Mouse (Mus musculus) MEL (cell line): Measurements from ENCODE around the gene Arhgef15. TPM values are rescaled to one million over a fixed set of nuclear protein-coding genes. Genes with fewer than 3 reads are reported as not detected.
"Not testable (repeated sequence)": the region's sequence is repeated elsewhere in the genome, so short reads cannot be mapped to it uniquely, and the experiment has no call there.

Source experiments
- DNase-seq: peaks from one replicate; pipeline ENCODE4 v3.0.0; 2011; ENCODE audit warnings: low read depth, low spot score
- H3K27ac ChIP-seq: 2 replicates; pipeline ENCODE4 v1.5.1; 2012; ENCODE audit warnings: low read depth, mild to moderate bottlenecking, control low read depth, low read length, moderate library complexity; ENCODE audit not compliant: control insufficient read depth
- H3K27me3 ChIP-seq, 2 experiments: fragments of 150-350 bp in 1 of 2; sonication (generic) in 1 of 2; 2 replicates each; pipeline ENCODE4 v1.6.1; 2012; ENCODE audit warnings: low read length in 2 of 2, mild to moderate bottlenecking in 2 of 2, improper control_type of control experiment in 1 of 2, moderate library complexity in 1 of 2; ENCODE audit not compliant: insufficient read depth in 2 of 2, control insufficient read depth in 1 of 2
- H3K36me3 ChIP-seq, 2 experiments: 2 replicates each; pipeline ENCODE4 v1.6.1; 2012 to 2014; ENCODE audit warnings: low read length in 2 of 2, improper control_type of control experiment in 1 of 2, inconsistent platforms in 1 of 2, mild to moderate bottlenecking in 1 of 2; ENCODE audit not compliant: insufficient read depth in 2 of 2, control insufficient read depth in 1 of 2
- H3K4me1 ChIP-seq, 2 experiments: fragments of 150-350 bp in 1 of 2; sonication (generic) in 1 of 2; 2 replicates each; pipeline ENCODE4 v1.6.1; 2012; ENCODE audit warnings: low read length in 2 of 2, improper control_type of control experiment in 1 of 2, mild to moderate bottlenecking in 1 of 2; ENCODE audit not compliant: insufficient read depth in 2 of 2, control insufficient read depth in 1 of 2
- H3K4me3 ChIP-seq, 2 experiments: fragments of 150-350 bp in 1 of 2; sonication (generic) in 1 of 2; 2 replicates each; pipeline ENCODE4 v1.5.1; 2012; ENCODE audit warnings: low read depth in 2 of 2, low read length in 2 of 2, mild to moderate bottlenecking in 2 of 2, moderate library complexity in 2 of 2, control low read depth in 1 of 2, improper control_type of control experiment in 1 of 2; ENCODE audit not compliant: control insufficient read depth in 1 of 2, insufficient read depth in 1 of 2
- H3K79me2 ChIP-seq: 2 replicates; pipeline ENCODE4 v1.6.1; 2012; ENCODE audit warnings: mild to moderate bottlenecking, low read length, moderate library complexity; ENCODE audit not compliant: control insufficient read depth, poor library complexity, insufficient read depth
- H3K9ac ChIP-seq: 2 replicates; pipeline ENCODE4 v1.6.1; 2012; ENCODE audit warnings: low read depth, mild to moderate bottlenecking, control low read depth, low read length, moderate library complexity; ENCODE audit not compliant: control insufficient read depth, poor library complexity, severe bottlenecking
- H3K9me3 ChIP-seq: fragments of 150-350 bp; sonication (generic); replicated peaks from 2 replicates; pipeline ENCODE4 v1.6.1; 2012; ENCODE audit warnings: mild to moderate bottlenecking, low read length, improper control_type of control experiment, moderate library complexity; ENCODE audit not compliant: insufficient read depth
- BHLHE40 ChIP-seq: IDR thresholded peaks from 2 replicates; pipeline ENCODE4 v1.6.1; 2012; ENCODE audit warnings: low read depth, mild to moderate bottlenecking, inconsistent platforms, low read length, improper control_type of control experiment, borderline replicate concordance
- CTCF ChIP-seq, 3 experiments: IDR thresholded peaks in 2 of 3; conservative IDR thresholded peaks in 1 of 3; 2 replicates each; pipeline ENCODE4 v1.5.1; 2011 to 2012; ENCODE audit warnings: low read length in 3 of 3, low read depth in 2 of 3, mild to moderate bottlenecking in 2 of 3, improper control_type of control experiment in 1 of 3, inconsistent platforms in 1 of 3, mixed read lengths in 1 of 3, moderate library complexity in 1 of 3; ENCODE audit not compliant: control insufficient read depth in 1 of 3, insufficient read depth in 1 of 3, poor library complexity in 1 of 3, severe bottlenecking in 1 of 3
- ELF1 ChIP-seq: IDR thresholded peaks from 2 replicates; pipeline ENCODE4 v1.6.1; 2014; ENCODE audit warnings: low read depth, mild to moderate bottlenecking, inconsistent platforms, low read length, improper control_type of control experiment, moderate library complexity
- GATA1 ChIP-seq: IDR thresholded peaks from 2 replicates; pipeline ENCODE4 v1.6.1; 2011; ENCODE audit warnings: low read depth, low read length, improper control_type of control experiment
- JUND ChIP-seq: IDR thresholded peaks from 2 replicates; pipeline ENCODE4 v1.6.1; 2011; ENCODE audit warnings: low read depth, mild to moderate bottlenecking, improper control_type of control experiment, low read length
- MAFK ChIP-seq: IDR thresholded peaks from 2 replicates; pipeline ENCODE4 v1.6.1; 2011; ENCODE audit warnings: low read depth, mild to moderate bottlenecking, low read length, improper control_type of control experiment, borderline replicate concordance
- POLR2A ChIP-seq, 2 experiments: IDR thresholded peaks; 2 replicates each; pipeline ENCODE4 v1.6.1; 2011 to 2012; ENCODE audit warnings: low read length in 2 of 2, mild to moderate bottlenecking in 2 of 2, control low read depth in 1 of 2, improper control_type of control experiment in 1 of 2, low read depth in 1 of 2, moderate library complexity in 1 of 2; ENCODE audit not compliant: control insufficient read depth in 1 of 2, insufficient read depth in 1 of 2, poor library complexity in 1 of 2
- RCOR1 ChIP-seq: IDR thresholded peaks from 2 replicates; pipeline ENCODE4 v1.6.1; 2012; ENCODE audit warnings: low read depth, mild to moderate bottlenecking, inconsistent platforms, low read length, improper control_type of control experiment
- SIN3A ChIP-seq: IDR thresholded peaks from 2 replicates; pipeline ENCODE4 v1.6.1; 2012; ENCODE audit warnings: low read length, improper control_type of control experiment, inconsistent platforms
- TBP ChIP-seq: IDR thresholded peaks from 2 replicates; pipeline ENCODE4 v1.8.0; 2011; ENCODE audit warnings: low read depth, low read length, improper control_type of control experiment
- TCF12 ChIP-seq: IDR thresholded peaks from 2 replicates; pipeline ENCODE4 v1.6.1; 2014; ENCODE audit warnings: low read depth, mild to moderate bottlenecking, inconsistent platforms, low read length, improper control_type of control experiment, moderate library complexity
- UBTF ChIP-seq: IDR thresholded peaks from 2 replicates; pipeline ENCODE4 v1.6.1; 2012; ENCODE audit warnings: low read depth, mild to moderate bottlenecking, inconsistent platforms, low read length, improper control_type of control experiment, moderate library complexity, borderline replicate concordance; ENCODE audit not compliant: insufficient read depth
- USF1 ChIP-seq: IDR thresholded peaks from 2 replicates; pipeline ENCODE4 v1.6.1; 2014; ENCODE audit warnings: low read depth, mild to moderate bottlenecking, inconsistent platforms, low read length, improper control_type of control experiment, moderate library complexity
- ZKSCAN1 ChIP-seq: IDR thresholded peaks from 2 replicates; pipeline ENCODE4 v1.6.1; 2012; ENCODE audit warnings: low read depth, mild to moderate bottlenecking, inconsistent platforms, low read length, improper control_type of control experiment, moderate library complexity
- polyA plus RNA-seq, 2 experiments: library from polyadenylated mRNA; stranded (reverse) in 1 of 2; unstranded in 1 of 2; fragments of >175 nt in 1 of 2; fragments of >200 nt in 1 of 2; gene quantifications; 2 replicates each; pipeline versions ENCODE4 v1.2.1 to v1.2.4; 2012; ENCODE audit warnings: low replicate concordance in 2 of 2, low read depth in 1 of 2; ENCODE audit not compliant: insufficient read length in 2 of 2, insufficient read depth in 1 of 2, missing spikeins in 1 of 2
- total RNA-seq: library from RNA; depleted of rRNA; stranded (reverse); fragments of 300-350 nt; gene quantifications from 2 replicates; pipeline ENCODE4 v1.2.3, GENCODE M21; 2012; rRNA removed

Arhgef15 gene
- 0.23 TPM in 1 of 2 replicates, not detected in the other for total RNA-seq
- polyA plus RNA-seq, result under 1 TPM in 1 of 2 experiments, not detected in 1; 0.74 TPM

DNA sequence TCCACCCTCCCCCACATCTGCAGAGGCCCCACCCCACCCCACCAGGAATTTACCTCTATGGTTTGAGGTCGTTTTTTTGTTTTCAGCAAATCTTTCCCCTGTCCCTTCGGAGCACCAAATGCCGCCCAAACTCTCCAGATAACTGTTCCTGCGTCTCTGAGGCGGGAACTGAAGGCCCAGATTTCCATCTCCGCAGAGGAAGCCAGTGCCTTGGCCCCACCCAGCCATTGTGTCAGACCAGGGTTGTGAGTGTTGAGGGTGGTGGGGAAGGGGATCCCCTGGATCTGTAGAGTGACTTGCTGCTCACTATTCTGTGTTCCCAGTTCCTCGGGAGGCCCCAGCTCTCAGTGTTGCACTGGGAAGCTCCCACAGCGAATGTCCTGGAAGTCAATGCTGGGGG is at the start of gene Arhgef15:
Gene Arhgef15 (minus strand): TSS at position 173 of the 400 bp plus-strand sequence.
- Histone ChIP-seq H3K9ac (no peak within 1 kb of the TSS), H3K36me3 (peaks cover 0 to 2% of the 10 kb centered on the region in 2 experiments; a peak in 2 of 4 replicates), H3K4me3 (no peak within 1 kb of the TSS), H3K27ac (no peak within 1 kb of the TSS), H3K9me3 (no peaks in the 10 kb centered on the region), H3K27me3 (peaks cover 2% of the 10 kb centered on the region in 2 experiments; a peak in 2 of 4 replicates), H3K79me2 (no peaks in the 10 kb centered on the region)
- DNase-seq, result no peak
- TF ChIP-seq ZKSCAN1, result no peak
- TF ChIP-seq CTCF (IDR thresholded peaks at IDR 0.05 in 2 of 3, conservative IDR thresholded peaks at IDR 0.05 in 1 of 3; ENCODE audit: control insufficient read depth in 1 of 3, insufficient read depth in 1 of 3, low read depth in 2 of 3, low read length in 3 of 3, poor library complexity in 1 of 3, severe bottlenecking in 1 of 3), result no peak
- TF ChIP-seq UBTF, result no peak
- no peak for TF ChIP-seq GATA1
- TF ChIP-seq JUND, result no peak
- no peak for TF ChIP-seq BHLHE40
- no peak for TF ChIP-seq SIN3A
- TF ChIP-seq RCOR1, result no peak
- TF ChIP-seq MAFK, result no peak
- TF ChIP-seq TCF12, result no peak
- no peak for TF ChIP-seq POLR2A (IDR thresholded peaks at IDR 0.05; ENCODE audit: control insufficient read depth in 1 of 2, insufficient read depth in 1 of 2, low read depth in 1 of 2, low read length in 2 of 2, poor library complexity in 1 of 2)
- TF ChIP-seq ELF1, result no peak
- no peak for TF ChIP-seq USF1
- TF ChIP-seq, all 39 proteins: peak for 0
- H3K4me1 ChIP-seq, result peaks cover 0 to 9% of the 10 kb centered on the region in 2 experiments; a peak in 2 of 4 replicates

DNA sequence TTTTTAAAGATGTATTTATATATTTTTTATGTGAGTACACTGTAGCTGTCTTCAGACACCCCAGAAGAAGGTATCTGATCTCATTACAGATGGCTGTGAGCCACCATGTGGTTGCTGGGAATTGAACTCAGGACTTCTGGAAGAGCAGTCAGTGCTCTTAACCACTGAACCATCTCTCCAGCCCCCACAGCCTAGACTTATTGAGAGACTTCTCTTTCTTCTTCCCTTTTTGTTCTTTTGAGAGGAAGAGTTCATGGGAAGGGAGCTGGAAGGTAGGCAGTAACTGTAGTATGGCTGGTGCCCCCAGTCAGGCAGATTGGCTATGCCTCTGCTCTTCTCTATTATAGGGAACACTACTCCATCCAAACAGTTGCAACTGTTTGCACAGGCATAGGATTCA is 49.3 kb upstream of the Arhgef15 start:
- not testable (repeated sequence) for H3K4me1 ChIP-seq, H3K27me3 ChIP-seq, H3K27ac ChIP-seq, H3K9me3 ChIP-seq, DNase-seq, H3K9ac ChIP-seq, H3K4me3 ChIP-seq
- Histone ChIP-seq H3K36me3 (peaks cover 11 to 18% of the 10 kb centered on the region in 2 experiments), H3K79me2 (peaks cover 40% of the 10 kb centered on the region)
- TF ChIP-seq TBP (peak; percentile 96), POLR2A (IDR thresholded peaks at IDR 0.05; ENCODE audit: control insufficient read depth in 1 of 2, insufficient read depth in 1 of 2, low read depth in 1 of 2, low read length in 2 of 2, poor library complexity in 1 of 2) (peak in 1 of 2 experiments; percentile 45; a peak in 2 of 4 replicates)
